Mouse (Mus musculus) spleen, adult 2 months (tissue): ENCODE measurements around the gene Ivns1abp. TPM values are rescaled to one million over a fixed set of nuclear protein-coding genes. Genes with fewer than 3 reads are reported as not detected.

Experiments
- DNase-seq, 2 experiments: peaks; one replicate each; pipeline versions ENCODE4 v3.0.0 to v3.0.0-alpha.2; 2012 to 2021; ENCODE audit warnings: low spot score in 2 of 2, low read depth in 1 of 2
- H3K27ac ChIP-seq: fragments of 200-500 bp; 2 replicates; pipeline ENCODE4 v1.5.1; 2012; ENCODE audit warnings: low read length, inconsistent platforms; ENCODE audit not compliant: insufficient read depth
- H3K27me3 ChIP-seq: fragments of 200-500 bp; 2 replicates; pipeline ENCODE4 v1.6.1; 2012; ENCODE audit warnings: mild to moderate bottlenecking, moderate library complexity, low read length, inconsistent platforms; ENCODE audit not compliant: control insufficient read depth, insufficient read depth
- H3K36me3 ChIP-seq: fragments of 200-500 bp; 2 replicates; pipeline ENCODE4 v1.6.1; 2012; ENCODE audit warnings: mild to moderate bottlenecking, low read length, inconsistent platforms; ENCODE audit not compliant: control insufficient read depth, insufficient read depth
- H3K4me1 ChIP-seq: fragments of 200-500 bp; 2 replicates; pipeline ENCODE4 v1.6.1; 2011; ENCODE audit warnings: inconsistent platforms; ENCODE audit not compliant: control insufficient read depth, insufficient read depth, insufficient read length
- H3K4me3 ChIP-seq: fragments of 200-500 bp; 2 replicates; pipeline ENCODE4 v1.5.1; 2011; ENCODE audit warnings: mild to moderate bottlenecking, inconsistent platforms; ENCODE audit not compliant: insufficient read depth, insufficient read length; ENCODE audit errors: extremely low read depth
- CTCF ChIP-seq: fragments of 200-500 bp; IDR thresholded peaks from 2 replicates; pipeline ENCODE4 v1.5.1; 2011; ENCODE audit warnings: mild to moderate bottlenecking, inconsistent platforms; ENCODE audit not compliant: insufficient read depth, insufficient read length, insufficient replicate concordance; ENCODE audit errors: extremely low read depth
- POLR2A ChIP-seq: fragments of 200-500 bp; IDR thresholded peaks from 2 replicates; pipeline ENCODE4 v1.6.1; 2011; ENCODE audit warnings: low read depth, low read length, inconsistent platforms
- WGBS: fragments of 180-500 bp; shearing (Covaris S2); methylation state at CpG from one replicate; pipeline ENCODE4 v1.1.7; 2018; 5-methylcytosine and 5-hydroxymethylcytosine counted together
- polyA plus RNA-seq: library from polyadenylated mRNA; depleted of rRNA; stranded (reverse); fragments of >200 nt; gene quantifications from 2 replicates; pipeline ENCODE4 v1.2.3, GENCODE M21; 2012; rRNA removed

The Ivns1abp gene
- 30.5 and 35.7 TPM in 2 replicates for polyA plus RNA-seq

- peak within 1 kb of the TSS; percentile 89 for H3K4me3 ChIP-seq
- TF ChIP-seq POLR2A (peak; percentile 68), CTCF (no peak)
- H3K36me3 ChIP-seq = peaks cover 2% of the 10 kb centered on the region
- WGBS = under 1% methylated on average over 102 of the region's 104 CpGs
- peak within 1 kb of the TSS; percentile 97 for H3K27ac ChIP-seq
- peaks cover 6% of the 10 kb centered on the region for H3K4me1 ChIP-seq
- no peaks in the 10 kb centered on the region for H3K27me3 ChIP-seq
- DNase-seq = peak; percentile 95 to 97
Measured at GRCm38 (mm10) chr1:151344283-151345108, at the start of gene Ivns1abp. Gene Ivns1abp (plus strand): TSS chr1:151344477.

GRCm38 (mm10) chr1:151295486-151295885 lies 48.8 kb upstream of the Ivns1abp start:
- WGBS = 56% methylated on average over 3 of the region's 3 CpGs
- Histone ChIP-seq H3K27me3 (no peaks in the 10 kb centered on the region), H3K4me3 (no peak overlapping the region), H3K4me1 (no peaks in the 10 kb centered on the region), H3K36me3 (no peaks in the 10 kb centered on the region), H3K27ac (no peak overlapping the region)
- no peak for DNase-seq
- TF ChIP-seq CTCF (no peak), POLR2A (no peak)

- H3K36me3 ChIP-seq = no peaks in the 10 kb centered on the region
- TF ChIP-seq POLR2A = no peak
- TF ChIP-seq CTCF = no peak
- no peaks in the 10 kb centered on the region for H3K27me3 ChIP-seq
- H3K27ac ChIP-seq = no peak overlapping the region
- H3K4me1 ChIP-seq = no peaks in the 10 kb centered on the region
- no peak overlapping the region for H3K4me3 ChIP-seq
- no peak for DNase-seq
- 85% methylated on average over 1 of the region's 1 CpGs for WGBS
Measured at GRCm38 (mm10) chr1:151296621-151297020, 47.7 kb upstream of the Ivns1abp start.

GRCm38 (mm10) chr1:151297025-151297424 lies 47.3 kb upstream of the Ivns1abp start:
- TF ChIP-seq CTCF (no peak), POLR2A (no peak)
- no peak for DNase-seq
- 88% methylated on average over 6 of the region's 6 CpGs for WGBS
- no peak overlapping the region for H3K4me3 ChIP-seq
- no peaks in the 10 kb centered on the region for H3K4me1 ChIP-seq
- no peaks in the 10 kb centered on the region for H3K36me3 ChIP-seq
- no peaks in the 10 kb centered on the region for H3K27me3 ChIP-seq
- no peak overlapping the region for H3K27ac ChIP-seq

- TF ChIP-seq CTCF (no peak), POLR2A (no peak)
- Histone ChIP-seq H3K36me3 (no peaks in the 10 kb centered on the region), H3K4me1 (no peaks in the 10 kb centered on the region), H3K27ac (no peak overlapping the region), H3K27me3 (no peaks in the 10 kb centered on the region), H3K4me3 (no peak overlapping the region)
- no peak for DNase-seq
- WGBS = 92% methylated on average over 2 of the region's 2 CpGs
Measured at GRCm38 (mm10) chr1:151297596-151297995, 46.7 kb upstream of the Ivns1abp start.

GRCm38 (mm10) chr1:151301456-151301855 lies 42.8 kb upstream of the Ivns1abp start:
- Histone ChIP-seq H3K4me3 (no peak overlapping the region), H3K27me3 (no peaks in the 10 kb centered on the region), H3K27ac (no peak overlapping the region), H3K4me1 (no peaks in the 10 kb centered on the region), H3K36me3 (no peaks in the 10 kb centered on the region)
- WGBS = 78% methylated on average over 6 of the region's 6 CpGs
- DNase-seq = no peak
- no peak for TF ChIP-seq POLR2A
- TF ChIP-seq CTCF = no peak

GRCm38 (mm10) chr1:151301904-151302303 lies 42.4 kb upstream of the Ivns1abp start:
- H3K4me1 ChIP-seq = no peaks in the 10 kb centered on the region
- no peaks in the 10 kb centered on the region for H3K36me3 ChIP-seq
- WGBS = 72% methylated on average over 3 of the region's 3 CpGs
- TF ChIP-seq CTCF (no peak), POLR2A (no peak)
- no peak for DNase-seq
- H3K4me3 ChIP-seq = no peak overlapping the region
- no peak overlapping the region for H3K27ac ChIP-seq
- H3K27me3 ChIP-seq = no peaks in the 10 kb centered on the region
